Mouse (Mus musculus) limb, embryonic 10.5 days (tissue): ENCODE results near the gene Pdk2. TPM values are rescaled to one million over a fixed set of nuclear protein-coding genes. Genes with fewer than 3 reads are reported as not detected.
A peak's percentile ranks its signal among the peaks of the same experiment; 100 is the strongest.

Experiments
- DNase-seq: peaks from one replicate; pipeline ENCODE4 v3.0.0-alpha.2; 2017; ENCODE audit warnings: low spot score
- H3K27ac ChIP-seq: fragments of 300-500 bp; sonication (generic); 2 replicates; pipeline ENCODE4 v1.5.1; 2016; ENCODE audit warnings: mild to moderate bottlenecking
- H3K27me3 ChIP-seq: fragments of 300-500 bp; sonication (generic); 2 replicates; pipeline ENCODE4 v1.6.1; 2016; ENCODE audit warnings: low read depth, mild to moderate bottlenecking; ENCODE audit not compliant: poor library complexity, severe bottlenecking
- H3K36me3 ChIP-seq: fragments of 300-500 bp; sonication (generic); 2 replicates; pipeline ENCODE4 v1.6.1; 2016; ENCODE audit warnings: mild to moderate bottlenecking, moderate library complexity
- H3K4me1 ChIP-seq: fragments of 300-500 bp; sonication (generic); 2 replicates; pipeline ENCODE4 v1.6.1; 2016
- H3K4me3 ChIP-seq: fragments of 300-500 bp; sonication (generic); 2 replicates; pipeline ENCODE4 v1.5.1; 2016; ENCODE audit warnings: mild to moderate bottlenecking, moderate library complexity
- H3K9me3 ChIP-seq: fragments of 300-500 bp; sonication (generic); replicated peaks from 2 replicates; pipeline ENCODE4 v1.6.1; 2016; ENCODE audit warnings: mild to moderate bottlenecking
- WGBS: fragments of 180-500 bp; shearing (Covaris S2); methylation state at CpG from one replicate; pipeline ENCODE4 v1.1.7; 2016; 5-methylcytosine and 5-hydroxymethylcytosine counted together
- polyA plus RNA-seq: library from polyadenylated mRNA; unstranded; fragments of >200 nt; fragmentation: Nextera tagmentation; extraction: Ambion mirVana; gene quantifications from 2 replicates; pipeline ENCODE4 v1.2.1, GENCODE M21; 2016

Pdk2 gene
- polyA plus RNA-seq, 1 experiment from 2014 or later = 21.2 TPM

DNA sequence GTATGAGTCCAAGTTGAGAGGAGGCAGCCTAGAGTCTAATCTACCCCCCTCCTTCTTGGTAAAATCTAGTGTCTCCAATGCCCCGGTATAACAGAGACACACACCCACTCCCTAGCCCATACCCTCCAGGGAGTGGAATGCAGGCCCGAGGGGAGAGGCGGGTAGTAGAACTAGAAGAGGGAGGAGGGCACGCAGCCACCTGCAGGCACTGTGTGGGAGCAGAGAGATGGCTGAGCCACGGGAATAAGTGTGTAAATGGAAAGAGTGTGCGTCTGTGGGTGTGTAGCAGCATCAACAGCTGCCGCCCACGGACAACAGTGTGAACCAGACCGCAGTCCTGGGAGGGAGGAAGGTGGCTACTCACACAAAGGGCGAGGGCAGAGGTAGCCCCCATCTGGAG lies 6.3 kb downstream of the Pdk2 start:
- no peak overlapping the region for H3K4me3 ChIP-seq
- WGBS = 72% methylated on average over 10 of the region's 10 CpGs
- H3K27ac ChIP-seq = no peak overlapping the region
- DNase-seq = no peak
- H3K36me3 ChIP-seq = peaks cover 4% of the 10 kb centered on the region; the same call in 1 of the 2 replicates
- no peaks in the 10 kb centered on the region for H3K9me3 ChIP-seq
- peaks cover 16% of the 10 kb centered on the region for H3K4me1 ChIP-seq
- peaks cover 46% of the 10 kb centered on the region for H3K27me3 ChIP-seq

DNA sequence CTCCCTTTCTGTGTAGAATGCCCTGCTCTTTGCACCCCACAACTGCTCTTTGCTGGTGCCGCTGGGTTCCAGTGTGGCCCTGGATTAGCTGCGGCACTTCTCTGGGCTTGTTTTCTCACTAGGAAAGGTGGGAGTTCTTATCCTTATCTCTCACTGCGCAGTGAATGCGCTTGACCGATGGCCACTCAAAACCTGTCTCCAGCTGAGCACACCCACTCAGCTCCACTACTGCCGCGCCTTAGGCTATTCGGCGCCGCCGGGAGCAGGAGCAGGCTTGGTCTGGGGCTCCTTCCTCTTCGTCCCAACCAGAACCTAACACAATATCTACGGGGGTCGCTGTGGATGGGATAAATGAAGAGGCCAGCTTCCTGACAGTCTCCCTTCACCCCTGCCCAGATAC lies 7.5 kb downstream of the Pdk2 start:
- DNase-seq = no peak
- peaks cover 14% of the 10 kb centered on the region for H3K4me1 ChIP-seq
- H3K9me3 ChIP-seq = no peaks in the 10 kb centered on the region
- H3K4me3 ChIP-seq = no peak overlapping the region
- WGBS = 71% methylated on average over 14 of the region's 14 CpGs
- no peak overlapping the region for H3K27ac ChIP-seq
- H3K36me3 ChIP-seq = peaks cover 4% of the 10 kb centered on the region; the same call in 1 of the 2 replicates
- peaks cover 43% of the 10 kb centered on the region for H3K27me3 ChIP-seq

- Histone ChIP-seq H3K9me3 (no peaks in the 10 kb centered on the region), H3K27ac (no peak overlapping the region), H3K4me3 (no peak overlapping the region), H3K4me1 (peaks cover 20% of the 10 kb centered on the region), H3K36me3 (no peaks in the 10 kb centered on the region; the same call in 1 of the 2 replicates), H3K27me3 (peaks cover 50% of the 10 kb centered on the region)
- 31% methylated on average over 6 of the region's 6 CpGs for WGBS
- DNase-seq = no peak
These were observed 8.2 kb downstream of the Pdk2 start for GRCm38 (mm10) chr11:95032945-95033344.

- DNase-seq = no peak
- H3K36me3 ChIP-seq = peaks cover 36% of the 10 kb centered on the region
- peaks cover 38% of the 10 kb centered on the region for H3K27me3 ChIP-seq
- no peak overlapping the region for H3K4me3 ChIP-seq
- 14% methylated on average over 13 of the region's 13 CpGs for WGBS
- H3K4me1 ChIP-seq = peaks cover 21% of the 10 kb centered on the region
- H3K27ac ChIP-seq = 0 out of 2 replicates have a peak overlapping the region, but pooled peaks have one; percentile 14
- no peaks in the 10 kb centered on the region for H3K9me3 ChIP-seq
These were observed 13.2 kb downstream of the Pdk2 start for GRCm38 (mm10) chr11:95027850-95028470.

GRCm38 (mm10) chr11:95026849-95027248 lies 14.3 kb downstream of the Pdk2 start:
- WGBS = 87% methylated on average over 6 of the region's 6 CpGs
- Histone ChIP-seq H3K9me3 (no peaks in the 10 kb centered on the region), H3K4me1 (peaks cover 21% of the 10 kb centered on the region), H3K27me3 (peaks cover 27% of the 10 kb centered on the region), H3K36me3 (peaks cover 47% of the 10 kb centered on the region), H3K4me3 (no peak overlapping the region), H3K27ac (no peak overlapping the region)
- DNase-seq = no peak

DNA sequence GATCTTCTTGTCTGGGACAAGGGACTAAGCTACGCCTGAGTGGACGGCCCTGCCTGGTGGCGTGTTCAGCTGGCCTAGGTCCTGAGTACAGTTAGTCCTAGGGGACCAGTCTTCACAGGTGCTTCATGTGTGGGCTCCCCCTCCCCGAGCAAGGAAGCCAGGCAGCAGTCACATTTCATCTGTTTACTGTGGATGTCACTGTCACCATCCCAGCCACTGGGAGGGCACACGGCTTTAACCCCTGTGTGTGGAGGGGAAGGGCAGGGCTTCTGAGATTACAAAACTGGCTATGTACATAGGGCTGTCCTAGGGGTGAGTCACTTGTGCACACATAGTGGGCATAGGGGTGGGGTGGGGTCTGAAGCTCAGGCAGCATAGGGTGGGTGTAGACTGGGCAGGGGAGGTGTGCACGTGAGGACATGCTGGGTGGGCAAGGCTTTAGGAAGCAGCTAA lies 15.0 kb downstream of the Pdk2 start:
- 83% methylated on average over 6 of the region's 6 CpGs for WGBS
- Histone ChIP-seq H3K36me3 (peaks cover 55% of the 10 kb centered on the region), H3K27me3 (peaks cover 24% of the 10 kb centered on the region), H3K4me1 (peaks cover 21% of the 10 kb centered on the region), H3K9me3 (no peaks in the 10 kb centered on the region), H3K27ac (no peak overlapping the region), H3K4me3 (no peak overlapping the region)
- no peak for DNase-seq

GRCm38 (mm10) chr11:95025227-95026012 lies 15.7 kb downstream of the Pdk2 start:
- peaks cover 62% of the 10 kb centered on the region for H3K36me3 ChIP-seq

DNA sequence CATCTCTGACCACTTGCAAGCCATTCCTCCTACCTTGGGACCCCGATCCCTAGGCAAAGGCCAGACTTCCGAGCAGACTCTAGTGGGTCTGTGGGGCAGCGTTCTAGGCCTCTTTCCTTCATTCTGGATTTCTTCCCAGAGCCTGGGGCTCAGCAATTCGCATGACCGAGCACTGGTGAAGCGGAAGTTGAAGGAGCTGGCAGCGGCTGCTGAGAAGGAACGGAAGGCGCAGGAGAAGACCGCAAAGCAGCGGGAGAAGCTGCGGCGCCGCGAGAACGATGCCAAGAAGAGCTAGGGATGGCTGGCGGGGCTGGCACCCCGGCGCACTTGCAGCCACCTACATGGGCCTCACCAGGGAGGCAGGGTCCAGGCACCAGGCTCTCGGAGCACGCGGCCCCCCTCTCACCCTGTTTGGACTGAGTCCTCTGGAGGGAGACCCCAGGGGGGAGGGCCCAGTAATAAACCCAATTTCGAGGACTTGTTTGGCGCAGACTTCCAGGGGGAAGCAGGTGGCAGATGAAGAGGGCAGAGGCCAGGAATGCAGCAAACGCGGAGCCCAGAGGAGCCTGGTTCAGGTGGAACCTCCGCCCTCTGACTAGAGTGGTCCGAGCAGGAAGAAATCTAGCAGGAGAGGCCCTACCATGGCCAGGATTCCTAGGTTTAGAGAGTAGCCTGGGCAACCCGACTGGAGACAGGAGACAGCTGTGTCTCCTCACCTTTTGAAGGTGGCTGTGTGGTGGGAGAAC lies 16.5 kb downstream of the Pdk2 start:
- no peak for DNase-seq
- Histone ChIP-seq H3K27me3 (peaks cover 35% of the 10 kb centered on the region), H3K4me1 (peaks cover 25% of the 10 kb centered on the region), H3K27ac (no peak overlapping the region), H3K4me3 (no peak overlapping the region), H3K36me3 (peaks cover 70% of the 10 kb centered on the region), H3K9me3 (no peaks in the 10 kb centered on the region)
- WGBS = 77% methylated on average over 29 of the region's 29 CpGs

More at GRCm38 (mm10) chr11:95025227-95026012, 15.7 kb downstream of the Pdk2 start:
- H3K4me1 ChIP-seq = peaks cover 21% of the 10 kb centered on the region
- DNase-seq = no peak
- 91% methylated on average over 11 of the region's 11 CpGs for WGBS
- no peak overlapping the region for H3K27ac ChIP-seq
- peaks cover 28% of the 10 kb centered on the region for H3K27me3 ChIP-seq
- H3K4me3 ChIP-seq = no peak overlapping the region
- H3K9me3 ChIP-seq = no peaks in the 10 kb centered on the region

DNA sequence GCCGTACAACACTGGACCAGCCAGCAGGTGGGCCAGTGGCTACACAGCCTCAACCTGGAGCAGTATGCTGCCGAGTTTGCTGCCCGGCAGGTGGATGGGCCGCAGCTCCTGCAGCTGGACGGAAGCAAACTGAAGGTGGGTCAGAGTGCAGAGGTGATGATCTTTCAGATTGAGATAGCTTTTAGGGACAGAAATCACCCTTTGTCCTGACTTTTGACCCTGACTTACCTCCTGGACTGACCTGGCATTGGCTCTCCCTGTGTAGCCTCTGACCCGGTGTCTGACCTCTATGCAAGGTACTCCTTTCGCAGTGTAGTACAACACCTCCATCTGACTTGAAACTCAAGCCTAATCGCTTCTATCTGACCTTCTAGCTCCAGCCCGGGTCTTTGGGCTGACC lies 17.7 kb downstream of the Pdk2 start:
- Histone ChIP-seq H3K36me3 (peaks cover 81% of the 10 kb centered on the region), H3K4me3 (no peak overlapping the region), H3K27me3 (peaks cover 39% of the 10 kb centered on the region), H3K9me3 (no peaks in the 10 kb centered on the region), H3K27ac (no peak overlapping the region), H3K4me1 (peaks cover 25% of the 10 kb centered on the region)
- no peak for DNase-seq
- 95% methylated on average over 9 of the region's 9 CpGs for WGBS

GRCm38 (mm10) chr11:95022237-95022992 lies 18.7 kb downstream of the Pdk2 start:
- Histone ChIP-seq H3K4me1 (peaks cover 14% of the 10 kb centered on the region), H3K27ac (no peak overlapping the region), H3K9me3 (no peaks in the 10 kb centered on the region), H3K27me3 (peaks cover 39% of the 10 kb centered on the region), H3K4me3 (no peak overlapping the region), H3K36me3 (peaks cover 92% of the 10 kb centered on the region)
- DNase-seq = no peak
- WGBS = 80% methylated on average over 10 of the region's 10 CpGs

- H3K27ac ChIP-seq = no peak overlapping the region
- H3K4me3 ChIP-seq = no peak overlapping the region
- peaks cover 33% of the 10 kb centered on the region for H3K27me3 ChIP-seq
- no peaks in the 10 kb centered on the region for H3K9me3 ChIP-seq
- peaks cover 32% of the 10 kb centered on the region for H3K4me1 ChIP-seq
- no peak for DNase-seq
- peaks cover 83% of the 10 kb centered on the region for H3K36me3 ChIP-seq
- 73% methylated on average over 3 of the region's 3 CpGs for WGBS
These were observed 25.7 kb downstream of the Pdk2 start for GRCm38 (mm10) chr11:95015484-95015883.

DNA sequence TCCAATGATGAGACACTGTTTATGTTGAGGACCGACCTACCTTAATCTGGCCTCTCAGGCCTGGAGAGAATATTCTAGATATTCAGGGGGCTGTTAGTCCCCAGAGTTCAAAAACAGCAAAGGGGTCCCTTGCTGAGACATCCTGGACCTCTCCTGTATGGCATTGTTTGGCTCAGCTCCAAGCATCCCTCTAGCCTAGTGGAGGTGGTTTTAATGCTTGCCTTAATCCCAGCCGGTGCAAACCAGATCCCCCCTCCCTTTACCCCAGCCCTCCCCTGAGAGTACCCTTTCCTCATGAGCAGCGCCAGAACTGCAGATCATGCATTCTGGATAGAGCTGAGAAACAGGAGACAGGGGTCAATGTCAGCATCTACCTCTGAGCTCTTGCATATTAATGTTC lies 28.7 kb downstream of the Pdk2 start:
- H3K4me1 ChIP-seq = peaks cover 46% of the 10 kb centered on the region
- H3K27ac ChIP-seq = no peak overlapping the region
- 43% methylated on average over 3 of the region's 3 CpGs for WGBS

More for the DNA sequence above, 28.7 kb downstream of the Pdk2 start:
- no peak overlapping the region for H3K4me3 ChIP-seq
- peaks cover 4% of the 10 kb centered on the region for H3K27me3 ChIP-seq
- H3K36me3 ChIP-seq = peaks cover 53% of the 10 kb centered on the region
- H3K9me3 ChIP-seq = no peaks in the 10 kb centered on the region
- no peak for DNase-seq
